Mouse (Mus musculus): ENCODE measurements around the gene Commd6.

DNA sequence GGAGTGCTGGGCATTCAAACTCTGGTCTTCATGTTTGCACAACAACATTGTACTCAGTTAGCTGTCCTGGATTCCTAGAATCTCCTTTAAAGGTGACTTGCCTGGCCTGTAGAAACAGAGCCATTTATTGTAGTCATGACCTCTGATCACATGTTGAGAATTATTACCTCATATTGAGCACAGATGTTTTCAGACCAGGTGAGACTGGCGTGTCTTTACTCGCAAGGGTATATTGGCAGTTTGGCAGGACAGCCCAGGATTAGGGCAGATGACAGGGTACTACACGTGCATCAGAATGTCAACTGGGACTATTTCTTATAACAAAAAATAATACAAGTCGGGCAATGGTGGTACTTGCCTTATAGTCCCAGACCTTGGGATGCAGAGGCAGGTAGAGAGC lies 10.1 kb upstream of the Commd6 start:
- TF ChIP-seq POLR2A (IDR thresholded peaks at IDR 0.05; ENCODE audit: control insufficient read depth, low read depth, low read length) (no peak), CTCF (IDR thresholded peaks at IDR 0.05; ENCODE audit: control insufficient read depth, insufficient read depth, insufficient replicate concordance, low read depth, low read length) (no peak)
